Mouse (Mus musculus): Measurements from ENCODE around the gene Rbfox1. TPM values are rescaled to one million over a fixed set of nuclear protein-coding genes. Genes with fewer than 3 reads are reported as not detected.

Rbfox1 gene
- polyA plus RNA-seq, 1 experiment = 1.5 TPM

- no peaks in the 10 kb centered on the region for H3K4me1 ChIP-seq (ENCODE audit: control insufficient read depth, insufficient read depth, insufficient read length, low read length)
- H3K27ac ChIP-seq (replicated peaks; ENCODE audit: low read depth, low read length) = no peak overlapping the region
- no peak overlapping the region for H3K4me3 ChIP-seq (ENCODE audit: insufficient read depth, low read depth, low read length)
These were observed 46.5 kb downstream of the Rbfox1 start for GRCm38 (mm10) chr16:5931680-5932079.

DNA sequence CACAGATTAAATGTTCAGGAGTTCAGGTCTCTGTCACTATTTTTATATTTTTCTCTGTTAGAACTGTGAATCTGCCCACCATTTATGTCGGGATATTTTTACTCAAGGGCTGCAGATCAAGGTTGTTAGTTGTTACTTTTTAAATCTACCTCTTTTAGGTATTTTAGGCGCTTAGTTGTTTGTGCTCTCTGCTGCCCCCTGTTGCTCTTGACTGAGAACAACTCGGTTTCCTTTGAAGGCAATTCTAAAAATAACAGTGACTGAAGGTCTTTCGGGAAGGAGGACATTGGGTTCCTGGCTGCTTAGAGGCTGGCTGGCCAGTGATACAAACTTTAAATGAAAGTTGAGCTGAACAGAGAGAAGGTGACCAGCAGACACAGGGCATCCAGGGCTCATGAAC lies 54.9 kb downstream of the Rbfox1 start:
- Histone ChIP-seq H3K4me1 (ENCODE audit: control insufficient read depth, insufficient read depth, insufficient read length, low read length) (no peaks in the 10 kb centered on the region), H3K27ac (replicated peaks; ENCODE audit: low read depth, low read length) (no peak overlapping the region), H3K4me3 (ENCODE audit: insufficient read depth, low read depth, low read length) (no peak overlapping the region)

DNA sequence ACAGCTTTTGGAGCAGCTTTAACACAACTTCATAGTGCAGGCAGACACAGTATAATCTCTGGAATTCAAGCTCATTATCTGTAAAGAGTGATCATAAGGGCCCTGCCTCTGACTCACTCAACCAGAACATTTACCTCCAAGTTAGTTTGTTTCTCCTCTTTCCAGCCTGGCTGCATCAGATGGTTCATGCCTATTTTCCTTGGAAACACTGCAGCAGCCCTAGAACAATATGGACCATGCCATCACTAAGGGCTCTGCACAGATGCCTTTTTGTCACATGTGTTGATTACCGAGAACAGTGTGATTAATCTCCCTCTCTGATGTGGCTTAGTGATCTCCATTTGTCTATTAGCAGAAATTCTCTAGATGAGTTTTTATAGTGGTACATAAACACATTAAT lies 60.5 kb downstream of the Rbfox1 start:
- H3K4me1 ChIP-seq (ENCODE audit: control insufficient read depth, insufficient read depth, insufficient read length, low read length) = no peaks in the 10 kb centered on the region
- H3K27ac ChIP-seq (replicated peaks; ENCODE audit: low read depth, low read length) = no peak overlapping the region
- no peak overlapping the region for H3K4me3 ChIP-seq (ENCODE audit: insufficient read depth, low read depth, low read length)

GRCm38 (mm10) chr16:5953106-5953505 lies 68.0 kb downstream of the Rbfox1 start:
- H3K4me3 ChIP-seq (ENCODE audit: insufficient read depth, low read depth, low read length) = no peak overlapping the region
- H3K27ac ChIP-seq (replicated peaks; ENCODE audit: low read depth, low read length) = no peak overlapping the region
- H3K4me1 ChIP-seq (ENCODE audit: control insufficient read depth, insufficient read depth, insufficient read length, low read length) = no peaks in the 10 kb centered on the region

DNA sequence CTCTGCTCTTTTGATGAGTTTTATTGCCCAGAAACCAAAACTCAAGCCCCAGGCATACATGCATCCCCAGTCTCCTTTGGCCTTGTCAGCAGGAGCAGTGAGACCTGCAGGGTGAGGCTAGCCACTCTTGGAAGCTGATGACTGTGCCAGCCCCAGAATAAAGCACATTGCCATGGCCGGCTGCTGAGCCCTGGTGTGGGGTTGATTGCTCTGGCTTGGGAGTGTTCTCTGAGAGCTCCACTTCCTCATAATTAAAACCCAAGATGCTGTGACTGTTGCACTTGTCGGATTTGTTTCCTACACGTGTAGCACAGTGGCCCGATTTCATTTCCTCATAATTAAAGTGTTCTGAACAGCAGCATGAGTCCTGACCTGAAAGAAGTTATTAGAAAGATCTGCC lies 72.3 kb downstream of the Rbfox1 start:
- no peak overlapping the region for H3K27ac ChIP-seq (replicated peaks; ENCODE audit: low read depth, low read length)
- no peaks in the 10 kb centered on the region for H3K4me1 ChIP-seq (ENCODE audit: control insufficient read depth, insufficient read depth, insufficient read length, low read length)
- no peak overlapping the region for H3K4me3 ChIP-seq (ENCODE audit: insufficient read depth, low read depth, low read length)

GRCm38 (mm10) chr16:5961786-5962185 lies 76.6 kb downstream of the Rbfox1 start:
- H3K4me1 ChIP-seq (ENCODE audit: control insufficient read depth, insufficient read depth, insufficient read length, low read length) = no peaks in the 10 kb centered on the region
- H3K4me3 ChIP-seq (ENCODE audit: insufficient read depth, low read depth, low read length) = no peak overlapping the region
- H3K27ac ChIP-seq (replicated peaks; ENCODE audit: low read depth, low read length) = no peak overlapping the region

- Histone ChIP-seq H3K4me3 (ENCODE audit: insufficient read depth, low read depth, low read length) (no peak overlapping the region), H3K27ac (replicated peaks; ENCODE audit: low read depth, low read length) (no peak overlapping the region), H3K4me1 (ENCODE audit: control insufficient read depth, insufficient read depth, insufficient read length, low read length) (no peaks in the 10 kb centered on the region)
These were observed 89.0 kb downstream of the Rbfox1 start for GRCm38 (mm10) chr16:5974172-5974571.

GRCm38 (mm10) chr16:5992045-5993011 lies 107.2 kb downstream of the Rbfox1 start:
- no peaks in the 10 kb centered on the region for H3K4me1 ChIP-seq (ENCODE audit: control insufficient read depth, insufficient read depth, insufficient read length, low read length)
- no peak overlapping the region for H3K27ac ChIP-seq (replicated peaks; ENCODE audit: low read depth, low read length)
- no peak overlapping the region for H3K4me3 ChIP-seq (ENCODE audit: insufficient read depth, low read depth, low read length)

DNA sequence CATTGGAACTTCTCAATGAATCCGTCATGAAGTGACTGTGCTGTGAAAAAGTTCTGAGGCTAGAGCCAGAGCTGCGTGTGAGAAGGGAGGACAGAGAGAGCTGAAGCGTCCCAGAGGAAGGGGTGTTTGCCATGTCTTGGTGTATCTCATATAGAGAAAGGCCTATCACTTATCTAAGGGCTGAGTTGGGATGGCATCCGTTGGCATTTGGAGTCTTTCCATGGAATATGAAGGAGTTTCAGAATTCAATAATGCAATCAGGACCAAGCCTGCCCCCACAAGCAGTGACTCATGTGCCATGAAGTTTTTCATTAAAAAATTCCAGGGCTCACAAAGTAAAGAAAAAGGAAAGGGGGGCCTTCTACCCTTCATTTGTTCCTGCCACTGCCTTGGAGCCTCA lies 112.0 kb downstream of the Rbfox1 start:
- no peak overlapping the region for H3K27ac ChIP-seq (replicated peaks; ENCODE audit: low read depth, low read length)
- H3K4me1 ChIP-seq (ENCODE audit: control insufficient read depth, insufficient read depth, insufficient read length, low read length) = no peaks in the 10 kb centered on the region
- H3K4me3 ChIP-seq (ENCODE audit: insufficient read depth, low read depth, low read length) = no peak overlapping the region

DNA sequence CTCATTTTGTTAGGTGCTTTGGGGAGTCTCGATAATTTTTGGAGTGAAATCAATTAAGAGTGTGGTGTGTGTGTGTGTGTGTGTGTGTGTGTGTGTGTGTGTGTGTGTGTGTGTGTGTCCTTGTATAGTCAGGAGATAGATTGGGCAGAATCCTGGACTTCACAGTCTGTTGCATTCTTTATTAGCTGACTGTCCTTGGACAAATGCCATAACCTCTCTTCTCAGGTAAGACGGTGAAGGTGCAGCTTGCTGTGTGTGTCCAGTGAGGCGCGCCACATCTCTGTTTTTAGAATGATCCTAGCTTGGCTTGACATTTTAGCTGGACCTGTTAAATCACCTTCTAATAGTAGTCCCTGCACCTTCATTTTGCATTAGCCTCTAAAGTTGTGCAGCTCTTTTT lies 112.5 kb downstream of the Rbfox1 start:
- H3K27ac ChIP-seq (replicated peaks; ENCODE audit: low read depth, low read length) = no peak overlapping the region
- H3K4me3 ChIP-seq (ENCODE audit: insufficient read depth, low read depth, low read length) = no peak overlapping the region
- H3K4me1 ChIP-seq (ENCODE audit: control insufficient read depth, insufficient read depth, insufficient read length, low read length) = no peaks in the 10 kb centered on the region

- Histone ChIP-seq H3K27ac (replicated peaks; ENCODE audit: low read depth, low read length) (no peak overlapping the region), H3K4me3 (ENCODE audit: insufficient read depth, low read depth, low read length) (no peak overlapping the region), H3K4me1 (ENCODE audit: control insufficient read depth, insufficient read depth, insufficient read length, low read length) (no peaks in the 10 kb centered on the region)
These were observed 114.9 kb downstream of the Rbfox1 start for GRCm38 (mm10) chr16:6000016-6000415.

DNA sequence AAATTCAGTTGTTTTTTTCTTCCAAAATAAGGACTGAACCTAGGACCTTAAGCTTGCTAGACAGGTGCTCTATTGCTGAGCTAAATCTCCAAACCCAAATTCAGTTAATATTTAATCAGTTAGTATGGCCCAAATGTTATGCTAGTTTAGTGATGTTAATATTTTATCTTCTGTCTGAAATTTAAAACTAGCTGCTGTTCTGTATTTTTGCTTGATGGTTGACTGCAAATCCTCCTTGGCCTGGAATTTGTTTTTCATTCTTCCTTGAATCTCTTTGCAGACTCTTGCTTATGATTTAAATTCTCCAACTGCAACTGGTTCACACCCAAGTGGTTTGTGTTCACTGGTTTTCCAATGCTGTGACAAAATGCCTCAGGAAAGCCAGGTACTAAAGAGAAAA lies 121.8 kb downstream of the Rbfox1 start:
- H3K4me1 ChIP-seq (ENCODE audit: control insufficient read depth, insufficient read depth, insufficient read length, low read length) = no peaks in the 10 kb centered on the region
- no peak overlapping the region for H3K27ac ChIP-seq (replicated peaks; ENCODE audit: low read depth, low read length)
- H3K4me3 ChIP-seq (ENCODE audit: insufficient read depth, low read depth, low read length) = no peak overlapping the region

DNA sequence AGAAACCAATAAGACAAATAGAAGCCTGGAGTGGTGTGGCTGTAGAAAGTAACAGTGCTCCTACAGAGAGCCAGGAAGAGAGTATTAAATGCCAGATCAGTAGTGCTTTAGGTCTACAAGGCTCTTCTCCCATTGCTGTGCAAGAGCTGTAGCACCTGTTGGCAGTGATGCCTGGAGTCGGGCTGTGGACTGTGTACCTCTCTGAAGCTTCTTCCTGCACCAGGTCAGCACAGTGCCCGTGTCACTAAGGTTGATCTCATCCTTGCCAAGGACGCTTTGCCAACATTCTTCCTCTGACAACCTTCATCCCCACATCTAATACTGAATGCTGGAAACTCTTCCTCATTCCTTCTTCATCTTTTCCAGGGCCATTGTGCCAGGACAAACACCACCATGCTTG lies 127.7 kb downstream of the Rbfox1 start:
- H3K27ac ChIP-seq (replicated peaks; ENCODE audit: low read depth, low read length) = no peak overlapping the region
- no peak overlapping the region for H3K4me3 ChIP-seq (ENCODE audit: insufficient read depth, low read depth, low read length)
- no peaks in the 10 kb centered on the region for H3K4me1 ChIP-seq (ENCODE audit: control insufficient read depth, insufficient read depth, insufficient read length, low read length)

GRCm38 (mm10) chr16:6018639-6019038 lies 133.5 kb downstream of the Rbfox1 start:
- Histone ChIP-seq H3K4me3 (ENCODE audit: insufficient read depth, low read depth, low read length) (no peak overlapping the region), H3K27ac (replicated peaks; ENCODE audit: low read depth, low read length) (no peak overlapping the region), H3K4me1 (ENCODE audit: control insufficient read depth, insufficient read depth, insufficient read length, low read length) (no peaks in the 10 kb centered on the region)

GRCm38 (mm10) chr16:6019361-6019760 lies 134.2 kb downstream of the Rbfox1 start:
- H3K27ac ChIP-seq (replicated peaks; ENCODE audit: low read depth, low read length) = no peak overlapping the region
- no peak overlapping the region for H3K4me3 ChIP-seq (ENCODE audit: insufficient read depth, low read depth, low read length)
- H3K4me1 ChIP-seq (ENCODE audit: control insufficient read depth, insufficient read depth, insufficient read length, low read length) = no peaks in the 10 kb centered on the region

- H3K4me1 ChIP-seq (ENCODE audit: control insufficient read depth, insufficient read depth, insufficient read length, low read length) = no peaks in the 10 kb centered on the region
- H3K4me3 ChIP-seq (ENCODE audit: insufficient read depth, low read depth, low read length) = no peak overlapping the region
- no peak overlapping the region for H3K27ac ChIP-seq (replicated peaks; ENCODE audit: low read depth, low read length)
These were observed 146.1 kb downstream of the Rbfox1 start for GRCm38 (mm10) chr16:6031280-6031679.

All from brown adipose tissue, adult 24 weeks (tissue).